Mouse (Mus musculus): ENCODE measurements around the gene Gm8257. TPM values are rescaled to one million over a fixed set of nuclear protein-coding genes. Genes with fewer than 3 reads are reported as not detected.
"Not testable (repeated sequence)": the region's sequence is repeated elsewhere in the genome, so short reads cannot be mapped to it uniquely, and the experiment has no call there.

Gene Gm8257
- not detected in 2 replicates for polyA plus RNA-seq (2015; fragmentation: Nextera tagmentation; extraction: Ambion mirVana)

- H3K4me1 ChIP-seq (ENCODE audit: control insufficient read depth, low read depth, low read length); H3K9me3 ChIP-seq (replicated peaks; ENCODE audit: control insufficient read depth, low read length); H3K36me3 ChIP-seq (ENCODE audit: control insufficient read depth, insufficient read depth); H3K9ac ChIP-seq (ENCODE audit: low read depth, low read length); ATAC-seq (ENCODE audit: low read depth); H3K4me3 ChIP-seq (ENCODE audit: low read depth, low read length); H3K27ac ChIP-seq (ENCODE audit: low read length); H3K4me2 ChIP-seq (ENCODE audit: low read depth, low read length); H3K27me3 ChIP-seq (ENCODE audit: control insufficient read depth, insufficient read depth, low read depth, low read length): not testable (repeated sequence)
- 48% methylated on average over 3 of the region's 3 CpGs for WGBS (ENCODE audit: insufficient replicate concordance)
Measured at GRCm38 (mm10) chr14:44706356-44706755, at the start of gene Gm8257. Gene Gm8257, minus strand, starts transcription at chr14:44706456.

- Histone ChIP-seq H3K4me2 (ENCODE audit: low read depth, low read length) (no peak within 1 kb of the TSS), H3K27me3 (ENCODE audit: control insufficient read depth, insufficient read depth, low read depth, low read length) (no peaks in the 10 kb centered on the region), H3K9me3 (replicated peaks; ENCODE audit: control insufficient read depth, low read length) (no peaks in the 10 kb centered on the region), H3K9ac (ENCODE audit: low read depth, low read length) (no peak within 1 kb of the TSS), H3K36me3 (ENCODE audit: control insufficient read depth, insufficient read depth) (no peaks in the 10 kb centered on the region), H3K4me3 (ENCODE audit: low read depth, low read length) (no peak within 1 kb of the TSS), H3K4me1 (ENCODE audit: control insufficient read depth, low read depth, low read length) (no peaks in the 10 kb centered on the region), H3K27ac (ENCODE audit: low read length) (no peak within 1 kb of the TSS)
- 54% methylated on average over 3 of the region's 3 CpGs for WGBS (ENCODE audit: insufficient replicate concordance)
- ATAC-seq (ENCODE audit: low read depth), result no peak
Measured at GRCm38 (mm10) chr14:44750240-44750639, 44.0 kb upstream of the Gm8257 start, which contains the start of gene Gm8267. Gene Gm8267, minus strand, starts transcription at chr14:44750340.

GRCm38 (mm10) chr14:44742789-44743188 lies 36.5 kb upstream of the Gm8257 start:
- ATAC-seq (ENCODE audit: low read depth); H3K36me3 ChIP-seq (ENCODE audit: control insufficient read depth, insufficient read depth); H3K4me1 ChIP-seq (ENCODE audit: control insufficient read depth, low read depth, low read length); H3K27me3 ChIP-seq (ENCODE audit: control insufficient read depth, insufficient read depth, low read depth, low read length); H3K4me2 ChIP-seq (ENCODE audit: low read depth, low read length); H3K4me3 ChIP-seq (ENCODE audit: low read depth, low read length); H3K9ac ChIP-seq (ENCODE audit: low read depth, low read length); H3K27ac ChIP-seq (ENCODE audit: low read length); H3K9me3 ChIP-seq (replicated peaks; ENCODE audit: control insufficient read depth, low read length): not testable (repeated sequence)
- 33% methylated on average over 1 of the region's 1 CpGs for WGBS (ENCODE audit: insufficient replicate concordance)

- H3K27me3 ChIP-seq (ENCODE audit: control insufficient read depth, insufficient read depth, low read depth, low read length); H3K27ac ChIP-seq (ENCODE audit: low read length); H3K4me1 ChIP-seq (ENCODE audit: control insufficient read depth, low read depth, low read length); H3K9me3 ChIP-seq (replicated peaks; ENCODE audit: control insufficient read depth, low read length); ATAC-seq (ENCODE audit: low read depth); H3K9ac ChIP-seq (ENCODE audit: low read depth, low read length); H3K4me3 ChIP-seq (ENCODE audit: low read depth, low read length); H3K4me2 ChIP-seq (ENCODE audit: low read depth, low read length); H3K36me3 ChIP-seq (ENCODE audit: control insufficient read depth, insufficient read depth): not testable (repeated sequence)
Measured at GRCm38 (mm10) chr14:44730711-44731110, 24.5 kb upstream of the Gm8257 start.

- ATAC-seq (ENCODE audit: low read depth); H3K4me1 ChIP-seq (ENCODE audit: control insufficient read depth, low read depth, low read length); H3K9me3 ChIP-seq (replicated peaks; ENCODE audit: control insufficient read depth, low read length); H3K4me3 ChIP-seq (ENCODE audit: low read depth, low read length); H3K27me3 ChIP-seq (ENCODE audit: control insufficient read depth, insufficient read depth, low read depth, low read length); H3K4me2 ChIP-seq (ENCODE audit: low read depth, low read length); H3K27ac ChIP-seq (ENCODE audit: low read length); H3K36me3 ChIP-seq (ENCODE audit: control insufficient read depth, insufficient read depth); H3K9ac ChIP-seq (ENCODE audit: low read depth, low read length): not testable (repeated sequence)
- WGBS (ENCODE audit: insufficient replicate concordance), result 44% methylated on average over 4 of the region's 4 CpGs
Measured at GRCm38 (mm10) chr14:44627737-44628136, 78.5 kb downstream of the Gm8257 start, which contains the start of gene Gm5624. Gene Gm5624, minus strand, starts transcription at chr14:44627938.

Other genes with a start within 250 kb of the Gm8257 start
- not detected in 2 replicates for gene BC061237, start 214.0 kb downstream of the Gm8257 start, polyA plus RNA-seq (2015; fragmentation: Nextera tagmentation; extraction: Ambion mirVana)
- not detected in 2 replicates for gene Gm17093, start 188.2 kb downstream of the Gm8257 start, polyA plus RNA-seq (2015; fragmentation: Nextera tagmentation; extraction: Ambion mirVana)
- not detected in 2 replicates for gene Gm8247, start 123.3 kb downstream of the Gm8257 start, polyA plus RNA-seq (2015; fragmentation: Nextera tagmentation; extraction: Ambion mirVana)
- gene Gm5624, start 78.5 kb downstream of the Gm8257 start, polyA plus RNA-seq (2015; fragmentation: Nextera tagmentation; extraction: Ambion mirVana), result not detected in 2 replicates
- not detected in 2 replicates for gene Gm8267, start 43.9 kb upstream of the Gm8257 start, polyA plus RNA-seq (2015; fragmentation: Nextera tagmentation; extraction: Ambion mirVana)
- gene Ptgdr, start 152.9 kb upstream of the Gm8257 start, polyA plus RNA-seq (2015; fragmentation: Nextera tagmentation; extraction: Ambion mirVana), result not detected in 2 replicates

All from liver, embryonic 16.5 days (tissue).